Mouse (Mus musculus) layer of hippocampus, adult 9-11 months (tissue): ENCODE measurements around the gene Rras2.

Experiments used
- DNase-seq: peaks from one replicate; pipeline ENCODE4 v3.0.0; 2022

Gene Rras2

DNA sequence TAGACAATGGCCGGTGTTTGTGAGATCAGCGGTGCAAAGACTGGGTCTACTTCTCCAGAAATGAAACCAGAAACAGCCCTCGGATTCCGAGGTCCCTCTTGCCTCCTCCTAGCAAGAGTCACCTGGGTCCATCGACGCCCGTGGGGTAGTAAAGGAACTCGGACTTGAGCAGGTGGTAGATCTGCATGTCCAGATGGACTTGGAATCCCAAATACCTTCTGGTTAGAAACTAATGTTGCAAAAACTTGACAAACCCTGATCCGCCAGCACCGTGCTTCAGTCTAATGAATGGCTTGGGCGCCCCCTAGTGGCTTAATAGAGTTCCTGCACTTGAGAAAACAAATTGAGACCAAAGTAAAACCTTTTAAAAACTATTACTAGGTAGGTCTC, 96.9 kb downstream of the Rras2 start:
- peak; percentile 61 for DNase-seq

DNA sequence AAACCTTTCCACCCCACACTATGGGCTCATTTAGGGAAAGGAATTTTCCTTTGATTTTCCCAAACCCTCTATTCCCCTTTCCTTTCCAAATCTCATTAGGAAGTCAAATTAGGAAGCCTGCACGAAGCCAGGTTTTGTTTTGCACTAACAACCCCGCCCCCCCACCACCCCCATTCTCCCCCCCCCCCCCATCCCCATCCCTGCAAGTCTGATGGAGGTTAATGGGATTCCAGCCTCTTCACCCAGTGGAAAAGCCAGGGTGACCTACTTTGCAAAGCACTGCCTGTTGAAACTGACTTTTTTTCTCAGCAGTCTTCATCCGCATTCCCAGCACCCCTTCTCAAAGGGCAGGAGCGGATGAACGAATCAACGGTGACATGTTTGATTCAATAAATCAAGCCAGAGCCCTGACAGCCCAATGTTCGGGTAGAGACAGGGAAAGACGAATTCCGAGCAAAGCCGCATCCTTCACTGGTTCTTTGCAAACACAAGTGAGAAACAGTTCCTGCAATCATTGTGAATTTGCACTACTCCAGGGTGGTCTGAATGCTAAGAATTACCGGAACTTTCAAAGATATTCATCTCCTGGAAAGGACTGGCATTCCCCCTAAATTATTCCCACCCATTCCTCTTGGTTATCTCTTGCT, 97.4 kb downstream of the Rras2 start:
- DNase-seq: no peak

DNA sequence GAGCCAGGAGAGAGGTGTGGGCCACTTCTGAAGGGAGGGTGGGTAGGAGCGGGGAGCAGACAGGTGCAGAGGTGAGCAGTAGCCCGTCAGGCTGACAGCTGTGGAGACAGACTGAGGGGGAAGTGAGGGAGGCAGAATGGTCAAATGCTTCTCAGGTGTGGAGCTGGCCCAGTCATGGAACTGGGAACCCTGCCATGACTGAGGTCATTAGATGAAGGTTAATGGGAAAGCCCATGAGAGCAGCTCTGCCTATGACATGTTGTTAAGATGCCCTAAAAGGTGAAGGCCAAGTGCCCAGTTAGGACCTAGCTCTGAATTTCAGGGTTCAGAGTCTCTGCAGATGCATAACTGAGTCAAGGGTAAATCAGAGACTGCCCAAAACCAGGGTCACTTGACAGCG, 98.7 kb downstream of the Rras2 start:
- no peak for DNase-seq

DNA sequence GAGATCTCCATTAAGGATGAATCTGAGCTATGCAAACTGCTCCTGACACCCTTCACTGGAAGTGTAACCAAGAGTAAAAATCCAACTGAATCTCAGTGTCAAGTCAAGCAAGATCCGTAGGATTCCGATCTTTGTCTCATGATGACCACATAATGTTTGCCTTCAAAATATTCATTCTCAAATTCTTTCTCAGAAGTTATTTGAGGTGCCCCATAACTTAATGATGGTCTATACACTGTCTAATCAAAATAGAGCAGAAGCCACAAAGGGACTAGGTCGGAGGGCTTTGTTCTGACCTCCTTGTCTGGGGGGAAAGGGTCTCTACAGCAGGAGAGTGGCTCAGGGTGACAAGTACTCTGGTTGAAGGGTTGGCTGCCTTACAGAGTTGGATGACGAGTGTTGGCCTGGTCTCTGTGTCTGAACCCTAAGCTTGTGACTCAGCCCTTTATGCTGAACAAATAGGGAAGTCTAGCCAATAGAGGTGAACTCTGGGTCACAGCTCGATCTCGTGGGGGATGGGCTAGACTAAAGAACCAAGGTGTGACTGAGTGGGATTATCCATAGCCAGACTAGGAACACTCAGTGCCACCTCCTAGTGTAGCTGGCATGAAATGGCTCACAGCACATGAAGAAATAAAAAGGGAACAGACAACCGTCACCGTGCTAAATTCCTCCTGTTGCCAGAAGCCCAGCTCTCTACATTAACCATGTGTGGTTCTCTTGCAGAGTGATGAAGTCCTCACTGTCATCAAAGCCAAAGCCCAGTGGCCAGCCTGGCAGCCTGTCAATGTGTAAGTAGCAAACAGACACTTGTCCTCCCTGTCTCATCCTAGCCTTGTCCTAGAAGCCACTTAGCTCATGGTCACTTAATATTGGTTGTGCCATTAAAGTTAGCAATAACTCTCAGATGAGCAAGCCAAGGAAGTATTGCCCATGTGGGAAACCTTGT, 101.3 kb downstream of the Rras2 start:
- no peak for DNase-seq

DNA sequence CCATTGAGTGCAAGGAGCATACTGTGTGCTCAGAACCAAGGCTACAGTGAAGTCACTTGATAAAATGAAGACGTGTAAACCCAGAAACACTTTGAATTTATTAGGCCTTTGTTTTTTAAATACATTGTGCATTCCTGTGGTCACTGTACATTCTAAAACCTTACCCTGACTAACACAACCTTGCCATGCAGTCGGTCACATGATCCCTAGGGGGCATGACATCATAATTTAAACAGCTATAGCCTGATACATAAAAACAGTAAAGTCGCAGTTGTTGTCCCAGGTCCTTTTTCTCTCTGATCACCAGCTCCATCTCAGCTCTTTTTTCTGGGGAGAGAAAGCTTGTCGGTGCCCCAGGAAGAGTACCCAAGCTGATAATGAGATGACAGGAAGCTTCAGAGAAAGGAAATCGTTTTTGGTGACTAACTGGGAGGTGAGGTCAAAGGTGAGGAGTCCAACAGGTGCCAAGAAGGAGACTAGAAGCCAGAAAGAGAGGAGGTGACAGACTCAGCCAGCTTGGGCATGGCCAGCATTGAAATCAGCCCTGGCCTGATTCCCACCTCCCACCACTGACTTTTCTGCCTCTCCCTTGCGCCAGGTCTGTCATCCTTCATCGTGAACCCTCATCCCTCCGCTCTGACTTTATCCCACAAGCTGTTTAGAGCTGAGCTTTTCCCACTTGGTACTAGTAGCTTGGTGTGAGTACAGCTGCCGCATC, 105.7 kb downstream of the Rras2 start:
- no peak for DNase-seq

DNA sequence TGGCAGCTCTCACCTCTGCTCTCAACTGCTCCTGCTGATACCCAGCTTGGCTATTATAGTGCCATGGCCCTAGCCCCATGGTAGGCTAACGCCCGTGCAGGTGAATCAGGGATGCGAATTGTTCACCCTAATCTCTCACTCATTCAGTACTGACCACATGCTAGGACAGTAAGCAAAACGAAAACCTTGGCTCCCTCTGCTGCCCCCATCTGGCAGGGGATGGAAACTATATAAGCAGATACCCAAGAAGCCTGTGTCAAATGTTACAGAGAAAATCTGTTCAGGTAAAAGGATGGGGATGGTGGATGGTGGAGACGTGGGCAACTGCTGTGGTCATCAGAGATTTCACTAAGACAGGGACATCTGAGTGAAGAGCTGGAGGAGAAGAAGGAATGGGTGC, 110.0 kb downstream of the Rras2 start:
- DNase-seq: no peak

DNA sequence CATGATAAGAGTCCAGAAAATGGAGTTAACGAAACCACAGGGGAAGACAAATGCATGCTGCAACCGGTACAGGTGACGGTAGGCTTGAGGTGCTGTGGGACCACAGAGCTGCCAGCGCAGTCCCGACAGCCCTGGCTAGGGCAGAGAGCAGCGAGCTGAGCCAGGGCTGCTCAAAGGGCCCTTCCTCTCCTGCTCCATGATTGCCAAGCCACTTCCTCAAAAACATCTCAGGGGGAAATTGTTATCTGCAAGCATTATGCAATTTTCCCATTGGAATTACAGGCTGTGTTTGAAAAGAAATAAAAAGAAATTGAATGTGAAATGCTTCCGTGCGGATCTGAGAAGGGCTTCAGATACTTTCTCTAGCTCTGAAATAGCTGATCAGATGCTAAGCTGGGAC, 111.1 kb downstream of the Rras2 start:
- DNase-seq: no peak

DNA sequence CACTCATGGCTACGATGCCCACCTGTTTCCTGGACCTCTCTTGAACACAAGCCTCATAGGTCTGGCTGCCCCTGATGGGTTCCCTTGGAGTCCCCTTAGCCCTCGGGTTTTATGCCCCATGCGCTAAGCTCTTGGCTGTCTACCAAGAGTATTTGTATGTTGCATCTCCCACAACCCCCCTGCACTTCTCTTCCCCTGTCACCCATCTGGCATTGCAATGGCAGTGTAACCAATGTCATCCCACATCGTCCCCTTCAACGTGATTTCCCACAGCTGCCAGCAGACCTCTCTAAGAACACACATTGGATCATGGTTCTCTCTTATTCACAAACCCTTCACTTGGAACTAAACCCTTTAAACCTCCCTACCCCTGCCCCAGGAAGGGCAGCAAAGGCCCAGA, 112.1 kb downstream of the Rras2 start:
- DNase-seq: no peak

DNA sequence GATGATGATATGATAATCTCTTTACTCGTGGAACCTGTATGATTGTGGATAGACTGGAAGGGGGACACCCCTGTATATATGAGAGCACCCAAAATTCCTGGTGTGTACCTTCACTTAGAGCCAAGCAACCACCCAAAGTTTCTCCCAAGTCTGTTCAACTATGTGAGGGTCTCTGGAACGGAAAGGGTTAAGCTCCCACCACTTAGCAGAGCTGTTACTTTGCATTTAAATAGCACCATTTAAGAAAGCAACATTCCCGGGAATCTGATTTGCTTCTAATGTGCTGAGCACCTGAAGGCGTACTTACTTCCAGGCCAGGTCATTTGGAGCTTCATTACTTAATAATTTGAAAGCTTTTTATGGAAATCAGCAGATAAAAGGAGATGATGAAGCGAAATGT, 113.4 kb downstream of the Rras2 start:
- no peak for DNase-seq

DNA sequence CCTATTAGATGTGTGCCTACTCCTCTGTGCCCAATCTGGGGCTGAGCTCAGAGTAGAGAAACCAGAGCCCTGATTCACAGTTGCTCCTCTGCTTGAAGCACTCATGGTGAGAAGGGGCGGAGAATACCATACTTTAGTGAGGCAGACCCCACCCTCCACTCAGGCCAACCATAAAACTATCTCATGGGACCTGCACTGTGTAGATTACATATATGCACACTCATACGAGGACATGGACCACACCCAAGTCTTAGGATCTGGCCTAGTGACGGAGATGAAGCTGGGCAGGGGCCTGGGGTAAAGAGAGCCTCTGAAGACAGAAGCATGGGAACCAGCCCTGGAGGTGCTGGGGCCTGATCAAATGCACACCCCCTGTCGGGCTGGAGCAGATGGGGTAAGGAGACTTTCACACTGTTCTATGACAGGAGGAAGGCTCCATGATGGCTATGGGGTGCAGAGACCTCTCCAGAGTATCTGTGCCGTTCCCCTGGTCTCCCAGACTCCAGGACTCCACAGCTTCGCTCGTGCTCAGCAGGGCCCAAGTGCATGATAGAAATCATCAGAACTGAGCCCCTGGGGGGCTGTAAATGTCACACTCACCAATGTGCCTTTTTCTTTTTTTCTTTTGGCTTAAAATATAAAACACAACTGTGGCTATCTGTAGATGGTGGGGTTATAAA, 119.8 kb downstream of the Rras2 start:
- DNase-seq: no peak
